ENCODE assay signal across 16 mouse cellular contexts in the genomic region with DNA sequence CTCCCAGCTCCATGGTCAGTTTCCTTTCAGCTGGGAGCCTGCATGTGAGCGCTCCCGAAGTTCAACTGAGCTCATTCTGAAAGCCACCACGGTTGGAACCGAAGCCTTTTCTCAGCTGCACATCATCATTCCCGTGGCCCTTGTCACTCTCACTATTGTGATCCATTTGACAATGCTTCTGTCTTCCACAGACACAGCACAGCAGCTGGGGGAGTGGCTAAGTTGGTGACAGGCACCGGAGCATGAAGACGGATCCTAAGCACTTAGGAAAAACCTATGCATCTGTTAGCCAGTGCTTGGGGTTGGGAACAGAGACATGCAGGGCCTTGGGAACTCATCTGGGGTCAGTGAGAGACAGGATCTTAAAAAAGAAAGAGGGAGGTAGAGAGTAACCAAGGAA.
DNase-seq lines count a peak whose midpoint lies in the region; ATAC-seq and TF ChIP-seq lines count a peak whose summit lies in the region.
"Had no signal": no experiment of that assay in that cellular context is flagged by ENCODE, and none has a peak within 500 bp of the region (broad histone marks: within the 10 kb centered on the region; RNA-seq: fewer than 3 reads in every experiment).

No protein-coding gene starts in this region.

- no peak overlapping the region for H3K9ac ChIP-seq in hindbrain, embryonic 14.5 days
- H3K9ac ChIP-seq in intestine, postnatal 0 days (ENCODE audit: low read depth, low read length) = no peak overlapping the region
- H3K9ac ChIP-seq: limb, embryonic 13.5 days had no signal

- H3K4me2 ChIP-seq in hindbrain, embryonic 14.5 days (replicated peaks) = no peak overlapping the region
- H3K4me2 ChIP-seq in intestine, postnatal 0 days (replicated peaks; ENCODE audit: low read depth) = no peak overlapping the region
- H3K4me2 ChIP-seq: limb, embryonic 13.5 days had no signal

- no peak for TF ChIP-seq CTCF in intestine, postnatal 0 days (IDR thresholded peaks at IDR 0.05; ENCODE audit: low read depth)

- H3K4me3 ChIP-seq in hindbrain, embryonic 10.5 days = no peak overlapping the region; the same call in 1 of the 2 replicates
- no peak overlapping the region for H3K4me3 ChIP-seq in hindbrain, embryonic 14.5 days (replicated peaks; ENCODE audit: low read length)
- no peak overlapping the region for H3K4me3 ChIP-seq in intestine, postnatal 0 days (ENCODE audit: low read depth, low read length)
- H3K4me3 ChIP-seq: limb, embryonic 13.5 days had no signal

- peak overlapping the region; percentile 66; the same call in 1 of the 2 replicates for H3K27ac ChIP-seq in hindbrain, embryonic 10.5 days
- H3K27ac ChIP-seq in hindbrain, embryonic 14.5 days = no peak overlapping the region
- H3K27ac ChIP-seq in intestine, postnatal 0 days (ENCODE audit: low read depth, low read length) = no peak overlapping the region
- H3K27ac ChIP-seq: limb, embryonic 13.5 days had no signal

- ATAC-seq in hindbrain, embryonic 14.5 days (ENCODE audit: low FRiP score) = no peak
- no peak for ATAC-seq in intestine, postnatal 0 days
- ATAC-seq: forebrain, embryonic 16.5 days had no signal

- peaks cover 4% of the 10 kb centered on the region; the same call in 1 of the 2 replicates for H3K27me3 ChIP-seq in hindbrain, embryonic 10.5 days (ENCODE audit: insufficient read depth, poor library complexity, severe bottlenecking)
- no peaks in the 10 kb centered on the region for H3K27me3 ChIP-seq in hindbrain, embryonic 14.5 days (ENCODE audit: control insufficient read depth, insufficient read depth, low read length)
- no peaks in the 10 kb centered on the region for H3K27me3 ChIP-seq in intestine, postnatal 0 days (replicated peaks; ENCODE audit: control insufficient read depth, insufficient read depth, low read length)

- DNase-seq in cerebellum, adult 9-11 months = peak; percentile 12
- no peak for DNase-seq in cerebellum, postnatal 36 days
- DNase-seq in hindbrain, embryonic 10.5 days (ENCODE audit: low spot score) = peak; percentile 51
- DNase-seq in hindbrain, embryonic 14.5 days (ENCODE audit: low spot score) = no peak
- peak; percentile 18 for DNase-seq in lung, postnatal 10 days
- no peak for DNase-seq in lung, adult 18-20 months
- peak; percentile 76 for DNase-seq in layer of hippocampus, adult 9-11 months
- DNase-seq: cerebellum, postnatal 14 days; gastrocnemius, postnatal 10 days; heart, postnatal 10 days; kidney, adult 11 months; kidney, postnatal 25 days; right cerebral cortex, postnatal 14 days had no signal

- peaks cover 63% of the 10 kb centered on the region for H3K4me1 ChIP-seq in hindbrain, embryonic 10.5 days (replicated peaks)
- peaks cover 15% of the 10 kb centered on the region for H3K4me1 ChIP-seq in hindbrain, embryonic 14.5 days (replicated peaks; ENCODE audit: control insufficient read depth, insufficient read depth, low read length)
- H3K4me1 ChIP-seq in intestine, postnatal 0 days (replicated peaks; ENCODE audit: control insufficient read depth, insufficient read depth, low read length) = no peaks in the 10 kb centered on the region

- 21% methylated on average over 7 of the region's 7 CpGs for WGBS in hindbrain, embryonic 10.5 days
- 12% methylated on average over 7 of the region's 7 CpGs for WGBS in hindbrain, embryonic 14.5 days
- 60% methylated on average over 7 of the region's 7 CpGs for WGBS in intestine, postnatal 0 days

- no peaks in the 10 kb centered on the region for H3K9me3 ChIP-seq in hindbrain, embryonic 10.5 days
- no peaks in the 10 kb centered on the region for H3K9me3 ChIP-seq in hindbrain, embryonic 14.5 days (ENCODE audit: control insufficient read depth, low read length)
- H3K9me3 ChIP-seq in intestine, postnatal 0 days (ENCODE audit: control insufficient read depth) = no peaks in the 10 kb centered on the region
- H3K9me3 ChIP-seq: limb, embryonic 13.5 days had no signal

- H3K36me3 ChIP-seq in hindbrain, embryonic 10.5 days = no peaks in the 10 kb centered on the region
- no peaks in the 10 kb centered on the region for H3K36me3 ChIP-seq in hindbrain, embryonic 14.5 days (replicated peaks; ENCODE audit: control insufficient read depth, insufficient read depth)
- H3K36me3 ChIP-seq in intestine, postnatal 0 days (ENCODE audit: control insufficient read depth, insufficient read depth) = no peaks in the 10 kb centered on the region
- H3K36me3 ChIP-seq: limb, embryonic 13.5 days had no signal

Comparison
In these comparisons a context has a peak if more than half of its experiments do, and no peak if none do; other contexts are left out.
1. DNase-seq: peak in cerebellum, adult 9-11 months (single experiment), hindbrain, embryonic 10.5 days (single experiment), lung, postnatal 10 days (single experiment) and layer of hippocampus, adult 9-11 months (single experiment); none in cerebellum, postnatal 36 days (0 of 2), hindbrain, embryonic 14.5 days (single experiment) and lung, adult 18-20 months (0 of 2).